Mouse (Mus musculus): ENCODE data around the gene Micall2. TPM values are rescaled to one million over a fixed set of nuclear protein-coding genes. Genes with fewer than 3 reads are reported as not detected.

Gene Micall2
- polyA plus RNA-seq, 1 experiment from 2014 or later = 6.6 TPM

- H3K27me3 ChIP-seq (ENCODE audit: control insufficient read depth, insufficient read depth, low read length) = no peaks in the 10 kb centered on the region
- no peaks in the 10 kb centered on the region for H3K36me3 ChIP-seq (ENCODE audit: control insufficient read depth, insufficient read depth, low read length)
- peaks cover 7% of the 10 kb centered on the region for H3K4me1 ChIP-seq (replicated peaks; ENCODE audit: control insufficient read depth, insufficient read depth)
- H3K9me3 ChIP-seq (ENCODE audit: control insufficient read depth, low read length) = no peaks in the 10 kb centered on the region
- peak overlapping the region; percentile 99 for H3K4me2 ChIP-seq (replicated peaks; ENCODE audit: low read depth)
- TF ChIP-seq EP300 (optimal IDR thresholded peaks at IDR 0.05) = no peak
- TF ChIP-seq CTCF (IDR thresholded peaks at IDR 0.05; ENCODE audit: low read depth) = no peak
- H3K9ac ChIP-seq (ENCODE audit: low read length) = no peak overlapping the region
- peak overlapping the region; percentile 93 for H3K27ac ChIP-seq (replicated peaks)
- WGBS = 9% methylated on average over 10 of the region's 10 CpGs
- ATAC-seq (ENCODE audit: low FRiP score, low TSS enrichment) (peak; percentile 0; the same call in 1 of the 2 replicates), DNase-seq (ENCODE audit: low spot score) (no peak)
- H3K4me3 ChIP-seq (ENCODE audit: low read depth, low read length) = 0 out of 2 replicates have a peak overlapping the region, but pooled peaks have one; percentile 0
Measured at GRCm38 (mm10) chr5:139736504-139736940, 386 bp upstream of the Micall2 start.

- WGBS = 60% methylated on average over 7 of the region's 7 CpGs
Measured at GRCm38 (mm10) chr5:139734746-139735145, 1.4 kb downstream of the Micall2 start.

GRCm38 (mm10) chr5:139734016-139734415, 2.1 kb downstream of the Micall2 start:
- no peak overlapping the region; the same call in 1 of the 2 replicates for H3K9ac ChIP-seq (ENCODE audit: low read length)
- H3K27ac ChIP-seq (replicated peaks) = peak overlapping the region; percentile 67
- H3K9me3 ChIP-seq (ENCODE audit: control insufficient read depth, low read length) = no peaks in the 10 kb centered on the region
- peak overlapping the region; percentile 99 for H3K4me2 ChIP-seq (replicated peaks; ENCODE audit: low read depth)
- DNase-seq (ENCODE audit: low spot score) = no peak
- H3K36me3 ChIP-seq (ENCODE audit: control insufficient read depth, insufficient read depth, low read length) = no peaks in the 10 kb centered on the region
- 40% methylated on average over 3 of the region's 3 CpGs for WGBS
- H3K27me3 ChIP-seq (ENCODE audit: control insufficient read depth, insufficient read depth, low read length) = no peaks in the 10 kb centered on the region
- no peak for TF ChIP-seq CTCF (IDR thresholded peaks at IDR 0.05; ENCODE audit: low read depth)
- TF ChIP-seq EP300 (optimal IDR thresholded peaks at IDR 0.05) = no peak
- no peak for ATAC-seq (ENCODE audit: low FRiP score, low TSS enrichment)
- no peak overlapping the region for H3K4me3 ChIP-seq (ENCODE audit: low read depth, low read length)
- peaks cover 12% of the 10 kb centered on the region for H3K4me1 ChIP-seq (replicated peaks; ENCODE audit: control insufficient read depth, insufficient read depth)

More at GRCm38 (mm10) chr5:139734746-139735145, 1.4 kb downstream of the Micall2 start:
- Histone ChIP-seq H3K4me1 (replicated peaks; ENCODE audit: control insufficient read depth, insufficient read depth) (peaks cover 12% of the 10 kb centered on the region), H3K27me3 (ENCODE audit: control insufficient read depth, insufficient read depth, low read length) (no peaks in the 10 kb centered on the region), H3K4me3 (ENCODE audit: low read depth, low read length) (peak overlapping the region; percentile 61), H3K9me3 (ENCODE audit: control insufficient read depth, low read length) (no peaks in the 10 kb centered on the region), H3K36me3 (ENCODE audit: control insufficient read depth, insufficient read depth, low read length) (no peaks in the 10 kb centered on the region), H3K27ac (replicated peaks) (peak overlapping the region; percentile 67), H3K4me2 (replicated peaks; ENCODE audit: low read depth) (peak overlapping the region; percentile 99), H3K9ac (ENCODE audit: low read length) (peak overlapping the region; percentile 70; the same call in 1 of the 2 replicates)
- no peak for ATAC-seq (ENCODE audit: low FRiP score, low TSS enrichment)
- TF ChIP-seq EP300 (optimal IDR thresholded peaks at IDR 0.05) (no peak), CTCF (IDR thresholded peaks at IDR 0.05; ENCODE audit: low read depth) (no peak)
- DNase-seq (ENCODE audit: low spot score) = no peak

GRCm38 (mm10) chr5:139732634-139733107, 3.5 kb downstream of the Micall2 start:
- Histone ChIP-seq H3K4me3 (ENCODE audit: low read depth, low read length) (no peak overlapping the region), H3K4me2 (replicated peaks; ENCODE audit: low read depth) (peak overlapping the region; percentile 30), H3K27ac (replicated peaks) (peak overlapping the region; percentile 80), H3K9ac (ENCODE audit: low read length) (no peak overlapping the region), H3K4me1 (replicated peaks; ENCODE audit: control insufficient read depth, insufficient read depth) (peaks cover 12% of the 10 kb centered on the region), H3K9me3 (ENCODE audit: control insufficient read depth, low read length) (no peaks in the 10 kb centered on the region), H3K36me3 (ENCODE audit: control insufficient read depth, insufficient read depth, low read length) (no peaks in the 10 kb centered on the region), H3K27me3 (ENCODE audit: control insufficient read depth, insufficient read depth, low read length) (no peaks in the 10 kb centered on the region)
- DNase-seq (ENCODE audit: low spot score) (peak; percentile 92), ATAC-seq (ENCODE audit: low FRiP score, low TSS enrichment) (peak; percentile 85)
- TF ChIP-seq CTCF (IDR thresholded peaks at IDR 0.05; ENCODE audit: low read depth) (peak; percentile 26; the same call in 1 of the 2 replicates), EP300 (optimal IDR thresholded peaks at IDR 0.05) (no peak)
- WGBS = 41% methylated on average over 11 of the region's 11 CpGs

GRCm38 (mm10) chr5:139730712-139731486, 5.2 kb downstream of the Micall2 start:
- TF ChIP-seq EP300 (optimal IDR thresholded peaks at IDR 0.05) = no peak
- TF ChIP-seq CTCF (IDR thresholded peaks at IDR 0.05; ENCODE audit: low read depth) = no peak
- DNase-seq (ENCODE audit: low spot score) = no peak
- 52% methylated on average over 8 of the region's 8 CpGs for WGBS
- Histone ChIP-seq H3K4me3 (ENCODE audit: low read depth, low read length) (no peak overlapping the region), H3K27me3 (ENCODE audit: control insufficient read depth, insufficient read depth, low read length) (no peaks in the 10 kb centered on the region), H3K4me2 (replicated peaks; ENCODE audit: low read depth) (0 out of 2 replicates have a peak overlapping the region, but pooled peaks have one; percentile 1), H3K36me3 (ENCODE audit: control insufficient read depth, insufficient read depth, low read length) (no peaks in the 10 kb centered on the region), H3K27ac (replicated peaks) (peak overlapping the region; percentile 67), H3K9me3 (ENCODE audit: control insufficient read depth, low read length) (no peaks in the 10 kb centered on the region), H3K9ac (ENCODE audit: low read length) (no peak overlapping the region), H3K4me1 (replicated peaks; ENCODE audit: control insufficient read depth, insufficient read depth) (peaks cover 9% of the 10 kb centered on the region)
- ATAC-seq (ENCODE audit: low FRiP score, low TSS enrichment) = no peak

GRCm38 (mm10) chr5:139727261-139727660, 8.9 kb downstream of the Micall2 start:
- H3K27me3 ChIP-seq (ENCODE audit: control insufficient read depth, insufficient read depth, low read length) = no peaks in the 10 kb centered on the region
- no peak for ATAC-seq (ENCODE audit: low FRiP score, low TSS enrichment)
- no peaks in the 10 kb centered on the region for H3K9me3 ChIP-seq (ENCODE audit: control insufficient read depth, low read length)

More at GRCm38 (mm10) chr5:139727261-139727660, 8.9 kb downstream of the Micall2 start:
- Histone ChIP-seq H3K9ac (ENCODE audit: low read length) (no peak overlapping the region), H3K27ac (replicated peaks) (no peak overlapping the region), H3K4me2 (replicated peaks; ENCODE audit: low read depth) (no peak overlapping the region), H3K36me3 (ENCODE audit: control insufficient read depth, insufficient read depth, low read length) (no peaks in the 10 kb centered on the region), H3K4me1 (replicated peaks; ENCODE audit: control insufficient read depth, insufficient read depth) (peaks cover 6% of the 10 kb centered on the region; the same call in 1 of the 2 replicates), H3K4me3 (ENCODE audit: low read depth, low read length) (no peak overlapping the region)
- DNase-seq (ENCODE audit: low spot score) = no peak
- WGBS = 76% methylated on average over 11 of the region's 11 CpGs
- no peak for TF ChIP-seq CTCF (IDR thresholded peaks at IDR 0.05; ENCODE audit: low read depth)
- no peak for TF ChIP-seq EP300 (optimal IDR thresholded peaks at IDR 0.05)

All from stomach, postnatal 0 days (tissue).